ENCODE assay signal across 19 mouse cellular contexts in genomic region chr12:98712819-98713218, GRCm38 (mm10).
"Had no signal": no experiment of that assay in that cellular context is flagged by ENCODE, and none has a peak within 500 bp of the region (broad histone marks: within the 10 kb centered on the region; RNA-seq: fewer than 3 reads in every experiment).

No protein-coding gene starts in this region.

- H3K9me3 ChIP-seq: kidney, embryonic 15.5 days; liver, embryonic 13.5 days; midbrain, embryonic 13.5 days; neural tube, embryonic 12.5 days; neural tube, embryonic 15.5 days; stomach, embryonic 15.5 days had no signal

- H3K4me3 ChIP-seq: kidney, embryonic 15.5 days; left cerebral cortex, adult 2 months; liver, embryonic 13.5 days; midbrain, embryonic 13.5 days; neural tube, embryonic 12.5 days; neural tube, embryonic 15.5 days; stomach, embryonic 15.5 days had no signal

- DNase-seq: kidney, adult 8-10 months; kidney, postnatal 10 days; kidney, postnatal 36 days; layer of hippocampus, postnatal 36 days; liver, embryonic 13.5 days; right cerebral cortex, adult 18-20 months; right cerebral cortex, postnatal 14 days; right cerebral cortex, postnatal 4 days; spleen, adult 18-20 months; thymus, adult 18-20 months; thymus, postnatal 14 days; thymus, postnatal 4 days had no signal

- H3K36me3 ChIP-seq: liver, embryonic 13.5 days; neural tube, embryonic 15.5 days; stomach, embryonic 15.5 days had no signal

- ATAC-seq: midbrain, embryonic 13.5 days had no signal

- H3K4me2 ChIP-seq: kidney, embryonic 15.5 days; liver, embryonic 13.5 days; midbrain, embryonic 13.5 days; neural tube, embryonic 12.5 days; neural tube, embryonic 15.5 days; stomach, embryonic 15.5 days had no signal

- H3K27me3 ChIP-seq: kidney, embryonic 15.5 days; liver, embryonic 13.5 days; midbrain, embryonic 13.5 days; neural tube, embryonic 12.5 days; neural tube, embryonic 15.5 days; stomach, embryonic 15.5 days had no signal

- H3K27ac ChIP-seq: kidney, embryonic 15.5 days; left cerebral cortex, adult 2 months; liver, embryonic 13.5 days; macrophage; midbrain, embryonic 13.5 days; neural tube, embryonic 12.5 days; neural tube, embryonic 15.5 days; stomach, embryonic 15.5 days had no signal

- H3K9ac ChIP-seq: kidney, embryonic 15.5 days; liver, embryonic 13.5 days; midbrain, embryonic 13.5 days; neural tube, embryonic 12.5 days; neural tube, embryonic 15.5 days; stomach, embryonic 15.5 days had no signal

- H3K4me1 ChIP-seq: neural tube, embryonic 15.5 days had no signal
